Mouse (Mus musculus) cerebellum, adult 9-11 months (tissue): ENCODE data around the gene Sp110.
"Not testable (repeated sequence)": the region's sequence is repeated elsewhere in the genome, so short reads cannot be mapped to it uniquely, and the experiment has no call there.

Experiments used
- DNase-seq: peaks from one replicate; pipeline ENCODE4 v3.0.0; 2022

Sp110 gene

GRCm38 (mm10) chr1:85543818-85544217 is 54.8 kb downstream of the Sp110 start:
- not testable (repeated sequence) for DNase-seq

DNA sequence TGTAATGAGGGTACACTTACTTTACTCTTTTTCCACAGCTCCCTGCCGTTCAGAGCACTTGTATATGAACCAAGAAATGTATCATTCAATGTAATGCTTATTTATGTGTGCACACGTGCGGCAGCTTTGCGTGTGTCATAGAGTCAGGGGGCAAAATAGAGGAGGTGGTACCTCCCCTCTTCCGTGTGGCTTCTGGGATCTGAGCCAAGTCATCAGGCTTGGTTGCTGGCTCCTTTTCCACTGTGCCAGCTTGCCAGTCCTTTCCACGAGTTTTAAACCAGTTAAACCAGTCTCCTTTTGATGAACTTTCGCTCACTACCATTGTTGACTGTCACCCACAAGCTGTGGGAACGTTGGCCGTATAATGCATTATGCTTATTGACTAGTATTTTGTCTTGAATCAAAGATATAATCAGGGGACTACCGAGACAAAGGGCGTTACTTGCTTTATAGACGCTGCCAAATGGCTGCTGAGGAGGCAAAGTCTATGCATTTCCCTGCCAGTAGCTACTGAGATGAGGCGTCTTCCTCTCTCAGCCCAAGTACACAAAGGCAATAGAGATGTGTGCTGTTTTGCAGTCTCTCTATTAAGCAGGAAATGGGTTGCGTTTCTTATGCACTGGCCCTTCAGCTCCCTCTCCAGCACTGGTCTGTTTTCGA is 70.0 kb downstream of the Sp110 start:
- not testable (repeated sequence) for DNase-seq
